Mouse (Mus musculus): ENCODE results near the gene Gripap1. TPM values are rescaled to one million over a fixed set of nuclear protein-coding genes. Genes with fewer than 3 reads are reported as not detected.
"Not testable (repeated sequence)": the region's sequence is repeated elsewhere in the genome, so short reads cannot be mapped to it uniquely, and the experiment has no call there.

The Gripap1 gene
- polyA plus RNA-seq, 1 experiment from 2014 or later = 77.1 TPM

- H3K9ac ChIP-seq = no peak overlapping the region
- H3K9me3 ChIP-seq = no peaks in the 10 kb centered on the region
- 49% methylated on average over 3 of the region's 3 CpGs for WGBS
- no peaks in the 10 kb centered on the region for H3K27me3 ChIP-seq
- no peak overlapping the region for H3K4me2 ChIP-seq
- no peak for ATAC-seq (ENCODE audit: low read depth)
- H3K36me3 ChIP-seq = peaks cover 20% of the 10 kb centered on the region; the same call in 1 of the 2 replicates
- peaks cover 14% of the 10 kb centered on the region for H3K4me1 ChIP-seq (replicated peaks)
- H3K27ac ChIP-seq (replicated peaks) = no peak overlapping the region
- H3K4me3 ChIP-seq = no peak overlapping the region
Measured at GRCm38 (mm10) chrX:7793361-7793760, 3.8 kb downstream of the Gripap1 start.

GRCm38 (mm10) chrX:7795016-7795415 is 5.5 kb downstream of the Gripap1 start:
- H3K4me1 ChIP-seq (replicated peaks) = peaks cover 14% of the 10 kb centered on the region
- no peak overlapping the region for H3K4me3 ChIP-seq
- no peaks in the 10 kb centered on the region for H3K27me3 ChIP-seq
- H3K9me3 ChIP-seq = no peaks in the 10 kb centered on the region
- no peak overlapping the region for H3K4me2 ChIP-seq
- WGBS = 33% methylated on average over 7 of the region's 7 CpGs
- no peak for ATAC-seq (ENCODE audit: low read depth)
- H3K36me3 ChIP-seq = peaks cover 31% of the 10 kb centered on the region
- no peak overlapping the region for H3K27ac ChIP-seq (replicated peaks)
- H3K9ac ChIP-seq = no peak overlapping the region

- Histone ChIP-seq H3K9ac (no peak overlapping the region), H3K27ac (replicated peaks) (no peak overlapping the region), H3K9me3 (no peaks in the 10 kb centered on the region), H3K4me3 (no peak overlapping the region), H3K27me3 (no peaks in the 10 kb centered on the region), H3K36me3 (peaks cover 44% of the 10 kb centered on the region), H3K4me2 (no peak overlapping the region), H3K4me1 (replicated peaks) (no peaks in the 10 kb centered on the region)
- 82% methylated on average over 3 of the region's 3 CpGs for WGBS
- no peak for ATAC-seq (ENCODE audit: low read depth)
Measured at GRCm38 (mm10) chrX:7797327-7797726, 7.8 kb downstream of the Gripap1 start.

GRCm38 (mm10) chrX:7802157-7802556 is 12.6 kb downstream of the Gripap1 start:
- not testable (repeated sequence) for H3K9me3 ChIP-seq; ATAC-seq (ENCODE audit: low read depth); H3K27ac ChIP-seq (replicated peaks); H3K4me2 ChIP-seq; H3K4me1 ChIP-seq (replicated peaks); H3K27me3 ChIP-seq; H3K4me3 ChIP-seq; H3K9ac ChIP-seq
- WGBS = 96% methylated on average over 2 of the region's 2 CpGs
- H3K36me3 ChIP-seq = peaks cover 53% of the 10 kb centered on the region

- peaks cover 80% of the 10 kb centered on the region for H3K36me3 ChIP-seq
- WGBS = 51% methylated on average over 8 of the region's 8 CpGs
Measured at GRCm38 (mm10) chrX:7815016-7815415, 25.5 kb downstream of the Gripap1 start.

GRCm38 (mm10) chrX:7821865-7822779 is 32.6 kb downstream of the Gripap1 start, which contains the start of gene Kcnd1:
TSS of gene Kcnd1 (plus strand) at chrX:7822289.
- 0 out of 2 replicates have a peak within 1 kb of the TSS, but pooled peaks have one; percentile 9 for H3K27ac ChIP-seq (replicated peaks)
- ATAC-seq (ENCODE audit: low read depth) = peak; percentile 75
- WGBS = 24% methylated on average over 20 of the region's 24 CpGs
- H3K27me3 ChIP-seq = no peaks in the 10 kb centered on the region
- peaks cover 7% of the 10 kb centered on the region for H3K4me1 ChIP-seq (replicated peaks)
- peaks cover 27% of the 10 kb centered on the region for H3K36me3 ChIP-seq
- peak within 1 kb of the TSS; percentile 56 for H3K4me2 ChIP-seq
- H3K9me3 ChIP-seq = no peaks in the 10 kb centered on the region
- peak within 1 kb of the TSS; percentile 66 for H3K9ac ChIP-seq
- peak within 1 kb of the TSS; percentile 37 for H3K4me3 ChIP-seq

More at GRCm38 (mm10) chrX:7815016-7815415, 25.5 kb downstream of the Gripap1 start:
- not testable (repeated sequence) for H3K4me2 ChIP-seq; H3K9ac ChIP-seq; H3K27me3 ChIP-seq; H3K4me1 ChIP-seq (replicated peaks); ATAC-seq (ENCODE audit: low read depth); H3K27ac ChIP-seq (replicated peaks); H3K9me3 ChIP-seq; H3K4me3 ChIP-seq

- Histone ChIP-seq H3K4me2 (no peak overlapping the region), H3K4me3 (no peak overlapping the region), H3K9me3 (no peaks in the 10 kb centered on the region), H3K36me3 (no peaks in the 10 kb centered on the region), H3K4me1 (replicated peaks) (no peaks in the 10 kb centered on the region), H3K27ac (replicated peaks) (no peak overlapping the region), H3K9ac (no peak overlapping the region), H3K27me3 (no peaks in the 10 kb centered on the region)
- no peak for ATAC-seq (ENCODE audit: low read depth)
- WGBS = 75% methylated on average over 1 of the region's 1 CpGs
Measured at GRCm38 (mm10) chrX:7837146-7837545, 47.6 kb downstream of the Gripap1 start.

- H3K9ac ChIP-seq = no peak overlapping the region
- H3K27me3 ChIP-seq = no peaks in the 10 kb centered on the region
- H3K4me1 ChIP-seq (replicated peaks) = peaks cover 30% of the 10 kb centered on the region
- no peaks in the 10 kb centered on the region for H3K9me3 ChIP-seq
- H3K36me3 ChIP-seq = no peaks in the 10 kb centered on the region
- 0 out of 2 replicates have a peak overlapping the region, but pooled peaks have one; percentile 23 for H3K27ac ChIP-seq (replicated peaks)
- H3K4me2 ChIP-seq = peak overlapping the region; percentile 50
- H3K4me3 ChIP-seq = peak overlapping the region; percentile 80
- ATAC-seq (ENCODE audit: low read depth) = 0 out of 2 replicates have a peak, but pooled peaks have one; percentile 2
- 17% methylated on average over 7 of the region's 7 CpGs for WGBS
Measured at GRCm38 (mm10) chrX:7840842-7841162, 51.2 kb downstream of the Gripap1 start.

- Histone ChIP-seq H3K27ac (replicated peaks) (peak within 1 kb of the TSS; percentile 88), H3K27me3 (no peaks in the 10 kb centered on the region), H3K4me3 (peak within 1 kb of the TSS; percentile 80), H3K9me3 (no peaks in the 10 kb centered on the region), H3K36me3 (no peaks in the 10 kb centered on the region), H3K4me1 (replicated peaks) (peaks cover 30% of the 10 kb centered on the region), H3K4me2 (peak within 1 kb of the TSS; percentile 78), H3K9ac (peak within 1 kb of the TSS; percentile 87)
- peak; percentile 99 for ATAC-seq (ENCODE audit: low read depth)
- 14% methylated on average over 74 of the region's 74 CpGs for WGBS
Measured at GRCm38 (mm10) chrX:7841163-7842162, 51.9 kb downstream of the Gripap1 start, which contains the start of gene Otud5. TSS of gene Otud5 (plus strand) at chrX:7841364.

GRCm38 (mm10) chrX:7842318-7842717 is 52.8 kb downstream of the Gripap1 start:
- H3K4me1 ChIP-seq (replicated peaks) = peaks cover 30% of the 10 kb centered on the region
- peak overlapping the region; percentile 78 for H3K4me2 ChIP-seq
- 16% methylated on average over 42 of the region's 42 CpGs for WGBS
- H3K27me3 ChIP-seq = no peaks in the 10 kb centered on the region
- H3K36me3 ChIP-seq = no peaks in the 10 kb centered on the region
- peak overlapping the region; percentile 87 for H3K9ac ChIP-seq
- H3K9me3 ChIP-seq = no peaks in the 10 kb centered on the region
- peak overlapping the region; percentile 80 for H3K4me3 ChIP-seq
- no peak for ATAC-seq (ENCODE audit: low read depth)
- peak overlapping the region; percentile 88 for H3K27ac ChIP-seq (replicated peaks)

- Histone ChIP-seq H3K9ac (no peak overlapping the region), H3K4me2 (no peak overlapping the region), H3K27me3 (no peaks in the 10 kb centered on the region), H3K9me3 (no peaks in the 10 kb centered on the region), H3K27ac (replicated peaks) (0 out of 2 replicates have a peak overlapping the region, but pooled peaks have one; percentile 4), H3K36me3 (peaks cover 4% of the 10 kb centered on the region; the same call in 1 of the 2 replicates), H3K4me1 (replicated peaks) (peaks cover 28% of the 10 kb centered on the region), H3K4me3 (no peak overlapping the region)
- peak; percentile 78 for ATAC-seq (ENCODE audit: low read depth)
- WGBS = 61% methylated on average over 2 of the region's 2 CpGs
Measured at GRCm38 (mm10) chrX:7847845-7848244, 58.3 kb downstream of the Gripap1 start.

Data from neural tube, embryonic 13.5 days (tissue).